Mouse (Mus musculus) naive thymus-derived CD4-positive, alpha-beta T cell, adult 5 months (primary cell): ENCODE measurements around the gene Sord. TPM values are rescaled to one million over a fixed set of nuclear protein-coding genes. Genes with fewer than 3 reads are reported as not detected.

Experiments used
- polyA plus RNA-seq: library from polyadenylated mRNA; unstranded; fragments of 100-300 nt; shearing (Covaris generic); gene quantifications from one replicate; pipeline ENCODE4 v1.2.1, GENCODE M21; 2017

Sord gene
- 3.7 TPM for polyA plus RNA-seq

DNA sequence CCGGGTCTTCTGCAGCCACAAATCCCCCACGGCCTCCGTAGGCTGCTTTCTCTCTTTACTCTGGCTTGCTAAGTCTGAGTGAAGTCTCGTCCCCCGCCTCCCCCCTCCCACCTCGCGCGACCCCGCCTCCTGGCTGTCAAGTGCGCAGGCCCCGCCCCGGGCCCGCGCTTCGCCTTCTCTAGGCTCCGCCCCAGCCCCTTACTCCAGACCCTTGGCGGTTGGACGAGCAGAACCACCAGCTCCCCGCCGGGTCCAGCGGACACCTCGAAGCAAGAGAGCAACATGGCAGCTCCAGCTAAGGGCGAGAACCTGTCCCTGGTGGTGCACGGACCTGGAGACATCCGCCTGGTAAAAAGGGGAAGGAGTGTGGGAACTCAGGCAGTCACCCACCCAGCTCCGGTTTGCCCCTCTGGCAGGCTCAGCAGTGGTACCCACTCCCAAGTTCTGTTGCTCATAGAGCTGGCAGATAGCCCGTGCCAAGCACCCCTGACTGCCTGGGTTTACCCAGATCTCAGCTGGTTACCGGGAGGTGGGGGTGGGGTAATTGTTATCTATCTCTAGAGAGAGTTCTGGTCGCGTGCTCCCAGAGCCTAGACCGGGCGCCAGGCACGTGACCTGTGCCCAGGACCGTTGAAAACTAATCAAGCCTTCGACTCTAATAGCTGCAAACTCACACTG is at the start of gene Sord:
TSS of gene Sord (plus strand) at position 139 of the 678 bp plus-strand sequence.

GRCm38 (mm10) chr2:122186106-122186505 is 48.4 kb upstream of the Sord start, which contains the start of the genes Patl2 and Terb2:
Patl2 (minus strand) TSS chr2:122186189.
Terb2 (plus strand) TSS chr2:122186272.

DNA sequence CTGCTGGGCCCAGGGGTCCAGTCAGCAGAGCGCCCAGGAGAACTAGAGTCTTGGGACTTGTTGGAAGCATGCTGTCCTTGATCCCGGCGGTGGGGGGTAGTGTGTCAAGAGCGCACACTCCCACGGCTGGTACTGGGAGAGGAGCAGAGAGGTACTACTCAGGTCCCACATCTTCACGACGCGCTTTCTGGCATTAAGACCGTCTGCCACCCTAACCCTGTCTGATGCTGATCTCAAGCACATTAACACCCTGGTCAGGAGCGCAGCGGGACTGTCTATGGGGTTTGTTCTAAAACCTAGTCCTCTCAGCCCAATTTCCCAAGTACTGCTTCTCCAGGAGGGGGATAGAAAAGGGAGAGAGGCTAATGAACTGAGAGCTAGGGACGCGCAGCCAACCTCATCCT is 63.5 kb downstream of the Sord start, which contains the start of gene Duox2:
TSS of gene Duox2 (minus strand) at position 354 of the 404 bp plus-strand sequence.

GRCm38 (mm10) chr2:122298596-122299490 is 64.3 kb downstream of the Sord start, which contains the start of gene Duoxa2:
Duoxa2 (plus strand) TSS chr2:122298900.

GRCm38 (mm10) chr2:122313536-122313935 is 79.0 kb downstream of the Sord start, which contains the start of gene Duoxa1:
Duoxa1 (minus strand) TSS chr2:122313730.

Other genes with a start within 250 kb of the Sord start
- 23.7 TPM for gene Eif3j1, start 206.2 kb upstream of the Sord start, polyA plus RNA-seq
- gene Spg11, start 116.4 kb upstream of the Sord start, polyA plus RNA-seq = 15.3 TPM
- gene B2m, start 87.1 kb upstream of the Sord start, polyA plus RNA-seq = 5,735 TPM
- gene Trim69, start 74.0 kb upstream of the Sord start, polyA plus RNA-seq = 0.20 TPM
- 0.61 TPM for gene Patl2, start 48.6 kb upstream of the Sord start, polyA plus RNA-seq
- not detected for gene Terb2, start 48.5 kb upstream of the Sord start, polyA plus RNA-seq
- not detected for gene Duox2, start 63.7 kb downstream of the Sord start, polyA plus RNA-seq
- not detected for gene Duoxa2, start 64.2 kb downstream of the Sord start, polyA plus RNA-seq
- gene Duoxa1, start 79.0 kb downstream of the Sord start, polyA plus RNA-seq = not detected
- gene Duox1, start 80.9 kb downstream of the Sord start, polyA plus RNA-seq = not detected
- 6.5 TPM for gene Shf, start 134.4 kb downstream of the Sord start, polyA plus RNA-seq
- 259 TPM for gene Slc28a2, start 191.7 kb downstream of the Sord start, polyA plus RNA-seq